Mouse (Mus musculus): ENCODE data around the gene Ifna11.
A peak's percentile ranks its signal among the peaks of the same experiment; 100 is the strongest.

Gene Ifna11

DNA sequence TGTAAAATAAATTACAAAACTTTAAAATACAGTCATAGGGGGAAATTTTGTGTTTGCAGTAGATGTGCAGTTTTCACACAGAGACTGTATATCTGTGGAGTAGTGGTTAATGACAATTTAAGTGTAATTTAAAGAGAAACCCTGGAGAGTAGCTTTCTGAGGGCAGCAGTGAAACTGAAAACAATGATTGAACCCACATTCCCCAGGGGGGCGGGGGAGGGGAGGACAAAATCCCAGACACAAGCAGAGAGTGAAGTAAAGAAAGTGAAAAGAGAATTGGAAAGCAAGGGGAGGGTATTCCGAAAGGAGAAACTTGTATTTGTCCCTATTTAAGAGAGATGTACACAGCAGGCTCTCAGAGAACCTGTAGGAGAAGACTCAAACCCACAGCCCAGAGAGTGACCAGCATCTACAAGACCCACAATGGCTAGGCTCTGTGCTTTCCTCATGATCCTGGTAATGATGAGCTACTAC, 21.7 kb downstream of the Ifna11 start, which contains the start of gene Ifna4:
Ifna4 (plus strand) TSS at position 424 of the 474 bp plus-strand sequence.
- Histone ChIP-seq H3K4me3 (replicated peaks; ENCODE audit: low read length) (no peak within 1 kb of the TSS), H3K36me3 (ENCODE audit: insufficient read depth, low read length) (no peaks in the 10 kb centered on the region), H3K4me1 (replicated peaks; ENCODE audit: low read depth, low read length) (no peaks in the 10 kb centered on the region), H3K27me3 (ENCODE audit: insufficient read depth, low read length) (0 out of 2 replicates have a peak, but pooled peaks cover 6% of the 10 kb centered on the region), H3K9me3 (ENCODE audit: low read length) (no peaks in the 10 kb centered on the region)
- TF ChIP-seq NANOG (IDR thresholded peaks at IDR 0.05; ENCODE audit: borderline replicate concordance, low read length) = no peak
- no peak for TF ChIP-seq POU5F1 (IDR thresholded peaks at IDR 0.05; ENCODE audit: borderline replicate concordance, low read length)
- no peak for TF ChIP-seq CTCF (conservative IDR thresholded peaks at IDR 0.05; ENCODE audit: low read length)

DNA sequence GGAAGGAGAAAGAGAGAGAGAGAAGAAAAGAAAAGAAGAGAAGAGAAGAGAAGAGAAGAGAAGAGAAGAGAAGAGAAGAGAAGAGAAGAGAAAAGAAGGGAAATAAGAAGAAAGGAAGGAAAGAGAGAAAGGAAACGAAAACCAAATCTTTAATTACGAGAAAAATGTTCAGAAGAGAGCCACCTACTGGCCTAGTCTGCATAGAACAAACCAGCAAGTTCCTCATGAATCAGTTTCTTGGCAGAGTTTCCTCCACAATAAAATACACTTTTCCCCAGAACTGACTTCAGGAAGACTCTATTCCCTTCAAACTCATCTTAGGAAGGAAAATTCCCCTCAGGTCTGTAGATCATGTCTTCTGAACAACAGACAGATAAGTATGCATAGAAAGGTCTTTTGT, 25.6 kb downstream of the Ifna11 start:
- no peak for TF ChIP-seq POU5F1 (IDR thresholded peaks at IDR 0.05; ENCODE audit: borderline replicate concordance, low read length)
- TF ChIP-seq NANOG (IDR thresholded peaks at IDR 0.05; ENCODE audit: borderline replicate concordance, low read length) = no peak
- peak; percentile 11 for TF ChIP-seq CTCF (conservative IDR thresholded peaks at IDR 0.05; ENCODE audit: low read length)
- Histone ChIP-seq H3K27me3 (ENCODE audit: insufficient read depth, low read length) (0 out of 2 replicates have a peak, but pooled peaks cover 6% of the 10 kb centered on the region), H3K9me3 (ENCODE audit: low read length) (no peaks in the 10 kb centered on the region), H3K4me3 (replicated peaks; ENCODE audit: low read length) (no peak overlapping the region), H3K36me3 (ENCODE audit: insufficient read depth, low read length) (no peaks in the 10 kb centered on the region), H3K4me1 (replicated peaks; ENCODE audit: low read depth, low read length) (no peaks in the 10 kb centered on the region)

DNA sequence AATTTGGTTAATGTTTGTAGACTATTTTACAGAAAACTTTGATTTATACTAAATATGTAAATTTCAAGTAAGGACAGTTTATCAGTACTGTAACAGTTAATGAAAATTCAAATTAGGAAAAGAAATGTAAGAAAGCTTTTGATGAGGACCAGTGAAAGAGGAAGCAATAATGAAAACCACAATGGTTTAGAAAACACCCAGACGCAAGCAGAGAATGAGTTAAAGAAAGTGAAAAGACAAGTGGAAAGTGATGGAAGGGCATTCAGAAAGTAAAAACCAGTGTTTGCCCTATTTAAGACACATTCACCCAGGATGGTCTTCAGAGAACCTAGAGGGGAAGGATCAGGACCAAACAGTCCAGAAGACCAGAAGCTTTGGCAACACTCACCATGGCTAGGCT, 29.9 kb downstream of the Ifna11 start, which contains the start of gene Ifna1:
Ifna1 (plus strand) TSS at position 390 of the 400 bp plus-strand sequence.
- Histone ChIP-seq H3K4me1 (replicated peaks; ENCODE audit: low read depth, low read length) (no peaks in the 10 kb centered on the region), H3K36me3 (ENCODE audit: insufficient read depth, low read length) (no peaks in the 10 kb centered on the region)
- no peak for TF ChIP-seq POU5F1 (IDR thresholded peaks at IDR 0.05; ENCODE audit: borderline replicate concordance, low read length)

DNA sequence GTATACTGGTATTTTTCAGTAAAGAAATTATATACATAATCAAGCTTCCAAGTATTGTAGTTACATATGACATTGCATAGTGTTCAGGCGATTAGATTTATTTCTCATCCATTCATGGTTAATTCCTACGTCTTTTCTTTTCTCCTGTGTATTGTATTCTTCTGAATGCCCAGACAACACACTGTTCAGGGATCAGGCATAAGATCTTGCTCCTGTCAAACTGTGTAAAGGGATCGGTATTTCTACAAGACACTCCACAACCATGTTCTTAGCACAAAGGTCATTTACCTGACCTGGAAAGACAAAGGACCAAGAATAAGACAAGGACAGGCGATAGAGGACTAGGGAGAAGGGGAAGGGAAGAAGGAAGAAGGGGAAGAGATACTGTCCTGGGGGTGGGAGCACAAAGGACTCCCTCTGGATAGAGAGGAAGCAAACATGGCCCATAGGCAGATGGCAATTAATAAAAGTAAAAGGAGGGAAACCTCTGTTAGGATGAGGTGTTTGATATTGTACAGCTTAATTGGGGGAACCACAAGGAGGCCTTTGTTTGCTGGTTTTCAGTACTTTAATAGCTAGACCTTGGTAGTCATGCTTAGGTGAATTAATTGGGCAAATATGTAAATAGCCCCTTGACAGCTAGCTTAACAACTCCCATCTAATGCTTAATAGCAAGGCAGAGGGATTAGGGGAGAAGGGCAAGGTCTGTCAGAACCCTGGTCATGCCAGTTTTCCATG, 31.4 kb downstream of the Ifna11 start:
- H3K4me3 ChIP-seq (replicated peaks; ENCODE audit: low read length) = no peak overlapping the region
- no peaks in the 10 kb centered on the region; the same call in 1 of the 2 replicates for H3K4me1 ChIP-seq (replicated peaks; ENCODE audit: low read depth, low read length)
- TF ChIP-seq NANOG (IDR thresholded peaks at IDR 0.05; ENCODE audit: borderline replicate concordance, low read length) = no peak
- no peak for TF ChIP-seq POU5F1 (IDR thresholded peaks at IDR 0.05; ENCODE audit: borderline replicate concordance, low read length)
- TF ChIP-seq CTCF (conservative IDR thresholded peaks at IDR 0.05; ENCODE audit: low read length) = no peak
- peaks cover 2% of the 10 kb centered on the region; the same call in 1 of the 2 replicates for H3K9me3 ChIP-seq (ENCODE audit: low read length)
- H3K27me3 ChIP-seq (ENCODE audit: insufficient read depth, low read length) = no peaks in the 10 kb centered on the region
- H3K36me3 ChIP-seq (ENCODE audit: insufficient read depth, low read length) = no peaks in the 10 kb centered on the region

More for the DNA sequence above, 29.9 kb downstream of the Ifna11 start, which contains the start of gene Ifna1:
- Histone ChIP-seq H3K27me3 (ENCODE audit: insufficient read depth, low read length) (no peaks in the 10 kb centered on the region), H3K9me3 (ENCODE audit: low read length) (no peaks in the 10 kb centered on the region), H3K4me3 (replicated peaks; ENCODE audit: low read length) (no peak within 1 kb of the TSS)

DNA sequence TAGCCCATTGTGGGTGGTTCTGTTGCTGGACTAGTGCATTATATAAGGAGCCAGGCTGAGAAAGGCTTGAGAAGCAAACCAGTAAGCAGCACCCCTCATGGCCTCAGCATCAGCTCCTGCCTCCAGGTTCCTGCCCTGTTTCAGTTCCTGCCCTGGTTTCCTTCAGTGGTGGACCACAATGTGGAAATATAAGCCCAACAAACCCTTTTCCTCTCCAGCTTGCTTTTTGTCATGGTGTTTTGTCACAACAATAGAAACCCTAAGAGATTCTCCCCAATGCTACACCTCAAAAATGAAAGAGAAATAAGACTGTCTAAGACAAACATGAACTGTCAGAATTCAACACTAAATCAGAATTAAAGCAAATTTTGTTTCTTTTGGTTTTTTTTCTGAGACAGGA, 39.5 kb downstream of the Ifna11 start:
- peaks cover 29% of the 10 kb centered on the region for H3K4me1 ChIP-seq (replicated peaks; ENCODE audit: low read depth, low read length)
- TF ChIP-seq NANOG (IDR thresholded peaks at IDR 0.05; ENCODE audit: borderline replicate concordance, low read length) = no peak
- TF ChIP-seq POU5F1 (IDR thresholded peaks at IDR 0.05; ENCODE audit: borderline replicate concordance, low read length) = no peak
- no peak for TF ChIP-seq CTCF (conservative IDR thresholded peaks at IDR 0.05; ENCODE audit: low read length)
- no peak overlapping the region for H3K4me3 ChIP-seq (replicated peaks; ENCODE audit: low read length)
- H3K36me3 ChIP-seq (ENCODE audit: insufficient read depth, low read length) = no peaks in the 10 kb centered on the region
- peaks cover 3% of the 10 kb centered on the region; the same call in 1 of the 2 replicates for H3K27me3 ChIP-seq (ENCODE audit: insufficient read depth, low read length)
- H3K9me3 ChIP-seq (ENCODE audit: low read length) = peaks cover 3% of the 10 kb centered on the region; the same call in 1 of the 2 replicates

DNA sequence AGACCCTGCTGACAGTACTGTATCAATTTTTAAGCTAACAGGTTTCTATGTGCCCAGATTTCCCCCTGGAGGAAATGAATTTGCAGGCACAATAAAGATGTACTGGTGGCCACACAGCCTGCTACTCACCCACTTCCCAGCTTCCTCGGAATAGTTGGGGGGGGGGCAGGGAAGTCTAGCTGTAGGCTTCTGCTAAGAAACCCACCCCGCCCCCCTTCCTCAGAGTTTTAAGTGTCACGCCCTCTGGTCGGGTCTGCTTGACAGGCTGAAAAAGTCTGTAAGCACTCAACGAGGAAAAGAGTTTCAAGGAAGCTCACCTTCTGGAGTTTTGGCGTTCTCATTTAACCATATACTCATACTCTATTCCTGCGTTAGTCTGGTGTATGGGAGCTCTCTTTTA, 43.5 kb downstream of the Ifna11 start:
- no peak for TF ChIP-seq POU5F1 (IDR thresholded peaks at IDR 0.05; ENCODE audit: borderline replicate concordance, low read length)
- no peak for TF ChIP-seq NANOG (IDR thresholded peaks at IDR 0.05; ENCODE audit: borderline replicate concordance, low read length)
- no peak for TF ChIP-seq CTCF (conservative IDR thresholded peaks at IDR 0.05; ENCODE audit: low read length)
- H3K4me1 ChIP-seq (replicated peaks; ENCODE audit: low read depth, low read length) = peaks cover 48% of the 10 kb centered on the region
- peak overlapping the region; percentile 37 for H3K4me3 ChIP-seq (replicated peaks; ENCODE audit: low read length)
- no peaks in the 10 kb centered on the region for H3K36me3 ChIP-seq (ENCODE audit: insufficient read depth, low read length)
- no peaks in the 10 kb centered on the region for H3K9me3 ChIP-seq (ENCODE audit: low read length)
- peaks cover 20% of the 10 kb centered on the region for H3K27me3 ChIP-seq (ENCODE audit: insufficient read depth, low read length)

DNA sequence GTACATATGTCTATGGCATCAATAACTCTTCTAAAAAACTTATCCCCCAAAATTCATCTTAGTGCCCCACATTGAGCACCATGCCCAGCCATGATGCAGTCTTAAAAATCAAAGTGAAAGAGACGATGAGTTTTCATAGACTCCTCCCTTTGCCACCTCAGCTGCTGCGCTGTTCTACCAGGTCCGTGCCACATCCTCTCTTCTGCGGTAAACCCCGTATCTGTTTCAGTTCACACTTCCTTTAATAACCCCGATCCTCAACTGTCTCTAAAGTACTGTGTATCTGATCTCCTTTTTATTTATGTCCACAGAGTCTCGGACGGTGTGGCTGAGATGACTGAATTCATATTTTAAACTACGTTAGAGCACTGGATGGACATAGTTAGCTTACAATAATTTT, 44.8 kb downstream of the Ifna11 start:
- TF ChIP-seq POU5F1 (IDR thresholded peaks at IDR 0.05; ENCODE audit: borderline replicate concordance, low read length) (no peak), NANOG (IDR thresholded peaks at IDR 0.05; ENCODE audit: borderline replicate concordance, low read length) (no peak), CTCF (conservative IDR thresholded peaks at IDR 0.05; ENCODE audit: low read length) (no peak)
- no peaks in the 10 kb centered on the region for H3K9me3 ChIP-seq (ENCODE audit: low read length)
- H3K27me3 ChIP-seq (ENCODE audit: insufficient read depth, low read length) = peaks cover 29% of the 10 kb centered on the region
- no peaks in the 10 kb centered on the region for H3K36me3 ChIP-seq (ENCODE audit: insufficient read depth, low read length)
- no peak overlapping the region for H3K4me3 ChIP-seq (replicated peaks; ENCODE audit: low read length)
- H3K4me1 ChIP-seq (replicated peaks; ENCODE audit: low read depth, low read length) = peaks cover 56% of the 10 kb centered on the region

DNA sequence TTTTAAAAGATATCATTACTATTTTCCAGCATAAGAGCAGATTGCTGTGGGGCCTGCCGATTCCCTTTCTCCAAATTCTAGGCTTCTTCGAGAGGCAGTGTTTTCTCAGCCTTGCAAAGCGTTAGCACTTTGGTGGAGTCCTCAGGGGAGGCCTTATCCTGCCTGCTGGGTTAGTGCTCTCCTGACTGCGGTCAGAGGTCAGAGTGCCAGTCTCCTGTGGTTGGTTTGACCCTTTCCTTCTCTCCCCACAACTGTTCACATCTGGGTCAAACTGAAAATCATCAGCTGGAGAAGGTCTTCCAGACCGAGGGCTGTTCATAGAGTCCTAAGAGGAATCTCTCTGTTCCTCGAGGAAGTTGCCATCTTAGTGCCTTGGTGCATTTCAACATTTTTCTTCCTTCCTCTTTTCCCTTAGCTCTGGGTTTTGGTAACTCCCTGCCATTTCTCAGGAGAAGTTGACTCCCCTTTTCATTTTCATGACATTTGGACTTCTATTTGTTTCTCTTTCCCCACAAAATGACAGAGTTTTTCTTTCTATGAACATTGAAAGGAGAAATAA, 45.3 kb downstream of the Ifna11 start:
- Histone ChIP-seq H3K27me3 (ENCODE audit: insufficient read depth, low read length) (peaks cover 29% of the 10 kb centered on the region), H3K36me3 (ENCODE audit: insufficient read depth, low read length) (no peaks in the 10 kb centered on the region), H3K4me3 (replicated peaks; ENCODE audit: low read length) (no peak overlapping the region), H3K4me1 (replicated peaks; ENCODE audit: low read depth, low read length) (peaks cover 56% of the 10 kb centered on the region), H3K9me3 (ENCODE audit: low read length) (no peaks in the 10 kb centered on the region)
- no peak for TF ChIP-seq POU5F1 (IDR thresholded peaks at IDR 0.05; ENCODE audit: borderline replicate concordance, low read length)
- no peak for TF ChIP-seq NANOG (IDR thresholded peaks at IDR 0.05; ENCODE audit: borderline replicate concordance, low read length)
- no peak for TF ChIP-seq CTCF (conservative IDR thresholded peaks at IDR 0.05; ENCODE audit: low read length)
